Mouse (Mus musculus): ENCODE results near the gene Dcst2. TPM values are rescaled to one million over a fixed set of nuclear protein-coding genes. Genes with fewer than 3 reads are reported as not detected.

The Dcst2 gene
- polyA plus RNA-seq, 1 experiment from 2014 or later: 0.06 TPM

- H3K9ac ChIP-seq: 0 out of 2 replicates have a peak overlapping the region, but pooled peaks have one; percentile 27
- peak overlapping the region; percentile 46 for H3K27ac ChIP-seq
- H3K36me3 ChIP-seq (ENCODE audit: poor library complexity, severe bottlenecking): peaks cover 19% of the 10 kb centered on the region
- H3K9me3 ChIP-seq (replicated peaks): no peaks in the 10 kb centered on the region
- ATAC-seq: peak; percentile 28
- H3K27me3 ChIP-seq: no peaks in the 10 kb centered on the region
- WGBS: 28% methylated on average over 12 of the region's 12 CpGs
- H3K4me2 ChIP-seq: peak overlapping the region; percentile 25
- H3K4me3 ChIP-seq: no peak overlapping the region
- H3K4me1 ChIP-seq: peaks cover 66% of the 10 kb centered on the region
Measured at GRCm38 (mm10) chr3:89332476-89332875, 29.3 kb upstream of the Dcst2 start.

GRCm38 (mm10) chr3:89333053-89333452, 28.7 kb upstream of the Dcst2 start:
- H3K9ac ChIP-seq: 0 out of 2 replicates have a peak overlapping the region, but pooled peaks have one; percentile 27
- no peak for ATAC-seq
- H3K27me3 ChIP-seq: no peaks in the 10 kb centered on the region
- H3K4me3 ChIP-seq: no peak overlapping the region
- no peaks in the 10 kb centered on the region for H3K9me3 ChIP-seq (replicated peaks)
- peak overlapping the region; percentile 25 for H3K4me2 ChIP-seq
- H3K4me1 ChIP-seq: peaks cover 67% of the 10 kb centered on the region
- peaks cover 19% of the 10 kb centered on the region for H3K36me3 ChIP-seq (ENCODE audit: poor library complexity, severe bottlenecking)
- H3K27ac ChIP-seq: peak overlapping the region; percentile 46
- 50% methylated on average over 11 of the region's 11 CpGs for WGBS

GRCm38 (mm10) chr3:89336529-89336928, 25.2 kb upstream of the Dcst2 start:
- no peaks in the 10 kb centered on the region for H3K27me3 ChIP-seq
- peak overlapping the region; percentile 92 for H3K9ac ChIP-seq
- peak overlapping the region; percentile 86 for H3K27ac ChIP-seq
- 6% methylated on average over 6 of the region's 6 CpGs for WGBS
- peak overlapping the region; percentile 88 for H3K4me3 ChIP-seq
- H3K4me2 ChIP-seq: peak overlapping the region; percentile 77
- H3K9me3 ChIP-seq (replicated peaks): no peaks in the 10 kb centered on the region
- ATAC-seq: no peak
- H3K4me1 ChIP-seq: peaks cover 75% of the 10 kb centered on the region
- H3K36me3 ChIP-seq (ENCODE audit: poor library complexity, severe bottlenecking): peaks cover 19% of the 10 kb centered on the region

GRCm38 (mm10) chr3:89337062-89337720, 24.6 kb upstream of the Dcst2 start:
- peak overlapping the region; percentile 77 for H3K4me2 ChIP-seq
- H3K4me1 ChIP-seq: peaks cover 75% of the 10 kb centered on the region
- WGBS: 2% methylated on average over 18 of the region's 21 CpGs
- H3K9me3 ChIP-seq (replicated peaks): no peaks in the 10 kb centered on the region
- peak overlapping the region; percentile 86 for H3K27ac ChIP-seq
- peak overlapping the region; percentile 88 for H3K4me3 ChIP-seq
- H3K27me3 ChIP-seq: no peaks in the 10 kb centered on the region
- H3K9ac ChIP-seq: peak overlapping the region; percentile 92
- H3K36me3 ChIP-seq (ENCODE audit: poor library complexity, severe bottlenecking): peaks cover 20% of the 10 kb centered on the region
- no peak for ATAC-seq

GRCm38 (mm10) chr3:89337721-89338578, 23.8 kb upstream of the Dcst2 start, which contains the start of gene Efna4:
TSS of gene Efna4 (minus strand) at chr3:89338028.
- Histone ChIP-seq H3K27ac (peak within 1 kb of the TSS; percentile 86), H3K4me3 (peak within 1 kb of the TSS; percentile 88), H3K27me3 (no peaks in the 10 kb centered on the region), H3K9ac (peak within 1 kb of the TSS; percentile 92), H3K9me3 (replicated peaks) (no peaks in the 10 kb centered on the region), H3K36me3 (ENCODE audit: poor library complexity, severe bottlenecking) (peaks cover 26% of the 10 kb centered on the region), H3K4me1 (peaks cover 67% of the 10 kb centered on the region), H3K4me2 (peak within 1 kb of the TSS; percentile 77)
- under 1% methylated on average over 41 of the region's 44 CpGs for WGBS
- peak; percentile 83 for ATAC-seq

- Histone ChIP-seq H3K27ac (0 out of 2 replicates have a peak overlapping the region, but pooled peaks have one; percentile 19), H3K27me3 (no peaks in the 10 kb centered on the region), H3K4me2 (peak overlapping the region; percentile 77; the same call in 1 of the 2 replicates), H3K36me3 (ENCODE audit: poor library complexity, severe bottlenecking) (peaks cover 18% of the 10 kb centered on the region), H3K4me3 (no peak overlapping the region), H3K9ac (no peak overlapping the region), H3K9me3 (replicated peaks) (no peaks in the 10 kb centered on the region), H3K4me1 (peaks cover 57% of the 10 kb centered on the region)
- WGBS: 23% methylated on average over 8 of the region's 8 CpGs
- no peak for ATAC-seq
Measured at GRCm38 (mm10) chr3:89339416-89339815, 22.4 kb upstream of the Dcst2 start.

- H3K27ac ChIP-seq: no peak overlapping the region
- H3K27me3 ChIP-seq: no peaks in the 10 kb centered on the region
- H3K9me3 ChIP-seq (replicated peaks): no peaks in the 10 kb centered on the region
- H3K4me3 ChIP-seq: peak overlapping the region; percentile 34
- peaks cover 52% of the 10 kb centered on the region for H3K4me1 ChIP-seq
- peaks cover 21% of the 10 kb centered on the region for H3K36me3 ChIP-seq (ENCODE audit: poor library complexity, severe bottlenecking)
- peak overlapping the region; percentile 77 for H3K4me2 ChIP-seq
- ATAC-seq: peak; percentile 30
- H3K9ac ChIP-seq: peak overlapping the region; percentile 56
- WGBS: 7% methylated on average over 11 of the region's 11 CpGs
Measured at GRCm38 (mm10) chr3:89340465-89340864, 21.3 kb upstream of the Dcst2 start.

- WGBS: 76% methylated on average over 4 of the region's 4 CpGs
- peaks cover 39% of the 10 kb centered on the region for H3K4me1 ChIP-seq
- H3K9ac ChIP-seq: peak overlapping the region; percentile 45
- peaks cover 26% of the 10 kb centered on the region for H3K36me3 ChIP-seq (ENCODE audit: poor library complexity, severe bottlenecking)
- no peak overlapping the region for H3K27ac ChIP-seq
- no peaks in the 10 kb centered on the region for H3K27me3 ChIP-seq
- no peak overlapping the region for H3K4me3 ChIP-seq
- ATAC-seq: no peak
- H3K9me3 ChIP-seq (replicated peaks): no peaks in the 10 kb centered on the region
- H3K4me2 ChIP-seq: no peak overlapping the region
Measured at GRCm38 (mm10) chr3:89341794-89342193, 20.0 kb upstream of the Dcst2 start.

- ATAC-seq: no peak
- no peak overlapping the region for H3K4me2 ChIP-seq
Measured at GRCm38 (mm10) chr3:89343279-89343678, 18.5 kb upstream of the Dcst2 start.

GRCm38 (mm10) chr3:89346815-89347540, 14.8 kb upstream of the Dcst2 start:
- Histone ChIP-seq H3K9me3 (replicated peaks) (no peaks in the 10 kb centered on the region), H3K4me1 (peaks cover 22% of the 10 kb centered on the region), H3K36me3 (ENCODE audit: poor library complexity, severe bottlenecking) (peaks cover 26% of the 10 kb centered on the region), H3K27ac (no peak overlapping the region), H3K9ac (no peak overlapping the region), H3K4me2 (no peak overlapping the region), H3K4me3 (no peak overlapping the region), H3K27me3 (peaks cover 22% of the 10 kb centered on the region)
- ATAC-seq: no peak
- 86% methylated on average over 10 of the region's 10 CpGs for WGBS

More at GRCm38 (mm10) chr3:89343279-89343678, 18.5 kb upstream of the Dcst2 start:
- peaks cover 31% of the 10 kb centered on the region for H3K4me1 ChIP-seq
- 88% methylated on average over 7 of the region's 7 CpGs for WGBS
- H3K27me3 ChIP-seq: peaks cover 7% of the 10 kb centered on the region
- no peak overlapping the region for H3K4me3 ChIP-seq
- no peak overlapping the region for H3K9ac ChIP-seq
- no peak overlapping the region for H3K27ac ChIP-seq
- no peaks in the 10 kb centered on the region for H3K9me3 ChIP-seq (replicated peaks)
- H3K36me3 ChIP-seq (ENCODE audit: poor library complexity, severe bottlenecking): peaks cover 26% of the 10 kb centered on the region

- Histone ChIP-seq H3K4me2 (no peak overlapping the region), H3K27me3 (peaks cover 25% of the 10 kb centered on the region), H3K9ac (no peak overlapping the region), H3K4me3 (no peak overlapping the region), H3K4me1 (peaks cover 20% of the 10 kb centered on the region), H3K27ac (no peak overlapping the region), H3K9me3 (replicated peaks) (no peaks in the 10 kb centered on the region), H3K36me3 (ENCODE audit: poor library complexity, severe bottlenecking) (peaks cover 19% of the 10 kb centered on the region)
- no peak for ATAC-seq
- 57% methylated on average over 1 of the region's 1 CpGs for WGBS
Measured at GRCm38 (mm10) chr3:89347916-89348315, 13.9 kb upstream of the Dcst2 start.

Data from forebrain, embryonic 13.5 days (tissue).